Mouse (Mus musculus) MEL (cell line): ENCODE data around the gene Plekhg6. TPM values are rescaled to one million over a fixed set of nuclear protein-coding genes. Genes with fewer than 3 reads are reported as not detected.

Experiments
- DNase-seq: peaks from one replicate; pipeline ENCODE4 v3.0.0; 2011; ENCODE audit warnings: low read depth, low spot score
- H3K27ac ChIP-seq: 2 replicates; pipeline ENCODE4 v1.5.1; 2012; ENCODE audit warnings: low read depth, mild to moderate bottlenecking, control low read depth, low read length, moderate library complexity; ENCODE audit not compliant: control insufficient read depth
- H3K27me3 ChIP-seq, 2 experiments: fragments of 150-350 bp in 1 of 2; sonication (generic) in 1 of 2; 2 replicates each; pipeline ENCODE4 v1.6.1; 2012; ENCODE audit warnings: low read length in 2 of 2, mild to moderate bottlenecking in 2 of 2, improper control_type of control experiment in 1 of 2, moderate library complexity in 1 of 2; ENCODE audit not compliant: insufficient read depth in 2 of 2, control insufficient read depth in 1 of 2
- H3K36me3 ChIP-seq, 2 experiments: 2 replicates each; pipeline ENCODE4 v1.6.1; 2012 to 2014; ENCODE audit warnings: low read length in 2 of 2, improper control_type of control experiment in 1 of 2, inconsistent platforms in 1 of 2, mild to moderate bottlenecking in 1 of 2; ENCODE audit not compliant: insufficient read depth in 2 of 2, control insufficient read depth in 1 of 2
- H3K4me1 ChIP-seq, 2 experiments: fragments of 150-350 bp in 1 of 2; sonication (generic) in 1 of 2; 2 replicates each; pipeline ENCODE4 v1.6.1; 2012; ENCODE audit warnings: low read length in 2 of 2, improper control_type of control experiment in 1 of 2, mild to moderate bottlenecking in 1 of 2; ENCODE audit not compliant: insufficient read depth in 2 of 2, control insufficient read depth in 1 of 2
- H3K4me3 ChIP-seq, 2 experiments: fragments of 150-350 bp in 1 of 2; sonication (generic) in 1 of 2; 2 replicates each; pipeline ENCODE4 v1.5.1; 2012; ENCODE audit warnings: low read depth in 2 of 2, low read length in 2 of 2, mild to moderate bottlenecking in 2 of 2, moderate library complexity in 2 of 2, control low read depth in 1 of 2, improper control_type of control experiment in 1 of 2; ENCODE audit not compliant: control insufficient read depth in 1 of 2, insufficient read depth in 1 of 2
- H3K79me2 ChIP-seq: 2 replicates; pipeline ENCODE4 v1.6.1; 2012; ENCODE audit warnings: mild to moderate bottlenecking, low read length, moderate library complexity; ENCODE audit not compliant: control insufficient read depth, poor library complexity, insufficient read depth
- H3K9ac ChIP-seq: 2 replicates; pipeline ENCODE4 v1.6.1; 2012; ENCODE audit warnings: low read depth, mild to moderate bottlenecking, control low read depth, low read length, moderate library complexity; ENCODE audit not compliant: control insufficient read depth, poor library complexity, severe bottlenecking
- H3K9me3 ChIP-seq: fragments of 150-350 bp; sonication (generic); replicated peaks from 2 replicates; pipeline ENCODE4 v1.6.1; 2012; ENCODE audit warnings: mild to moderate bottlenecking, low read length, improper control_type of control experiment, moderate library complexity; ENCODE audit not compliant: insufficient read depth
- BHLHE40 ChIP-seq: IDR thresholded peaks from 2 replicates; pipeline ENCODE4 v1.6.1; 2012; ENCODE audit warnings: low read depth, mild to moderate bottlenecking, inconsistent platforms, low read length, improper control_type of control experiment, borderline replicate concordance
- E2F4 ChIP-seq: IDR thresholded peaks from 2 replicates; pipeline ENCODE4 v1.6.1; 2011; ENCODE audit warnings: low read depth, low read length, improper control_type of control experiment, borderline replicate concordance
- ELF1 ChIP-seq: IDR thresholded peaks from 2 replicates; pipeline ENCODE4 v1.6.1; 2014; ENCODE audit warnings: low read depth, mild to moderate bottlenecking, inconsistent platforms, low read length, improper control_type of control experiment, moderate library complexity
- ETS1 ChIP-seq: IDR thresholded peaks from 2 replicates; pipeline ENCODE4 v1.6.1; 2012; ENCODE audit warnings: low read depth, mild to moderate bottlenecking, inconsistent platforms, low read length, improper control_type of control experiment, moderate library complexity
- GABPA ChIP-seq: IDR thresholded peaks from 2 replicates; pipeline ENCODE4 v1.6.1; 2012; ENCODE audit warnings: low read depth, mild to moderate bottlenecking, inconsistent platforms, low read length, improper control_type of control experiment, moderate library complexity
- HCFC1 ChIP-seq: IDR thresholded peaks from 2 replicates; pipeline ENCODE4 v1.6.1; 2012; ENCODE audit warnings: low read depth, mild to moderate bottlenecking, inconsistent platforms, low read length, improper control_type of control experiment, moderate library complexity
- JUND ChIP-seq: IDR thresholded peaks from 2 replicates; pipeline ENCODE4 v1.6.1; 2011; ENCODE audit warnings: low read depth, mild to moderate bottlenecking, improper control_type of control experiment, low read length
- MAX ChIP-seq: IDR thresholded peaks from 2 replicates; pipeline ENCODE4 v1.6.1; 2011; ENCODE audit warnings: low read length, improper control_type of control experiment
- POLR2A ChIP-seq, 2 experiments: IDR thresholded peaks; 2 replicates each; pipeline ENCODE4 v1.6.1; 2011 to 2012; ENCODE audit warnings: low read length in 2 of 2, mild to moderate bottlenecking in 2 of 2, control low read depth in 1 of 2, improper control_type of control experiment in 1 of 2, low read depth in 1 of 2, moderate library complexity in 1 of 2; ENCODE audit not compliant: control insufficient read depth in 1 of 2, insufficient read depth in 1 of 2, poor library complexity in 1 of 2
- TCF12 ChIP-seq: IDR thresholded peaks from 2 replicates; pipeline ENCODE4 v1.6.1; 2014; ENCODE audit warnings: low read depth, mild to moderate bottlenecking, inconsistent platforms, low read length, improper control_type of control experiment, moderate library complexity
- USF1 ChIP-seq: IDR thresholded peaks from 2 replicates; pipeline ENCODE4 v1.6.1; 2014; ENCODE audit warnings: low read depth, mild to moderate bottlenecking, inconsistent platforms, low read length, improper control_type of control experiment, moderate library complexity
- USF2 ChIP-seq, 2 experiments: IDR thresholded peaks; 2 replicates each; pipeline ENCODE4 v1.6.1; 2011 to 2012; ENCODE audit warnings: improper control_type of control experiment in 2 of 2, low read length in 2 of 2, borderline replicate concordance in 1 of 2, inconsistent platforms in 1 of 2, low read depth in 1 of 2, mild to moderate bottlenecking in 1 of 2; ENCODE audit not compliant: insufficient read depth in 1 of 2
- ZKSCAN1 ChIP-seq: IDR thresholded peaks from 2 replicates; pipeline ENCODE4 v1.6.1; 2012; ENCODE audit warnings: low read depth, mild to moderate bottlenecking, inconsistent platforms, low read length, improper control_type of control experiment, moderate library complexity
- ZNF384 ChIP-seq: IDR thresholded peaks from 2 replicates; pipeline ENCODE4 v1.6.1; 2012; ENCODE audit warnings: low read depth, mild to moderate bottlenecking, inconsistent platforms, low read length, improper control_type of control experiment
- polyA plus RNA-seq, 2 experiments: library from polyadenylated mRNA; stranded (reverse) in 1 of 2; unstranded in 1 of 2; fragments of >175 nt in 1 of 2; fragments of >200 nt in 1 of 2; gene quantifications; 2 replicates each; pipeline versions ENCODE4 v1.2.1 to v1.2.4; 2012; ENCODE audit warnings: low replicate concordance in 2 of 2, low read depth in 1 of 2; ENCODE audit not compliant: insufficient read length in 2 of 2, insufficient read depth in 1 of 2, missing spikeins in 1 of 2
- total RNA-seq: library from RNA; depleted of rRNA; stranded (reverse); fragments of 300-350 nt; gene quantifications from 2 replicates; pipeline ENCODE4 v1.2.3, GENCODE M21; 2012

Gene Plekhg6
- total and polyA plus RNA-seq, 3 experiments: 0.13 TPM; not detected in 2

- Histone ChIP-seq H3K27ac (no peak overlapping the region), H3K9me3 (no peaks in the 10 kb centered on the region), H3K4me3 (no peak overlapping the region), H3K79me2 (peaks cover 13% of the 10 kb centered on the region), H3K27me3 (peaks cover 0 to 2% of the 10 kb centered on the region in 2 experiments; a peak in 1 of 4 replicates), H3K4me1 (peaks cover 8 to 21% of the 10 kb centered on the region in 2 experiments), H3K36me3 (peaks cover 0 to 10% of the 10 kb centered on the region in 2 experiments; a peak in 2 of 4 replicates)
- no peak for DNase-seq
- TF ChIP-seq TCF12 (0 out of 2 replicates have a peak, but pooled peaks have one; percentile 1), ELF1 (no peak)
- TF ChIP-seq, all 39 proteins: peak for 1
- no peak overlapping the region for H3K9ac ChIP-seq
Measured at GRCm38 (mm10) chr6:125346029-125346428, 34.6 kb downstream of the Plekhg6 start.

DNA sequence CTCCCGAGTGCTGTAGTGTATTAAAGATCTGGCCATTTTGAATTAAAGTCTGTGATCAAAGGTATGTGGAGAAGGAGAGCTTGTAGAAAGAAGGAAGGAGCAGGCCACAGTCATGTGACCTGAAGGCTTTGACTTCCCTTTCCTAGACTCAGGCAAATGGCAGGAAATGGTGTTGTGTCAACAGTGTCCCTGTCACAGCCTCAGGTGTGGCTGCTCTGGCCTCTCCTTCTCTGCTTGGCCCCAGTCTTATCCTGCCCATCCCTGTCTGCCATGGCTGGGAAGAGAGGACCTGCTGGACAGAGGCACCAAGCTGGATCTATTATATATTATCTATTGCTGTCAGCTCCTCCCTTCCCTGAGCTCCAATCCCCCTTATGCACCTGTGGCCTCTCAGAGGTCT is 35.0 kb downstream of the Plekhg6 start:
- DNase-seq: peak; percentile 60
- H3K79me2 ChIP-seq: peaks cover 10% of the 10 kb centered on the region
- H3K4me3 ChIP-seq: no peak overlapping the region
- peaks cover 7 to 19% of the 10 kb centered on the region in 2 experiments for H3K4me1 ChIP-seq
- no peak overlapping the region for H3K9ac ChIP-seq
- peaks cover 0 to 8% of the 10 kb centered on the region in 2 experiments; a peak in 2 of 4 replicates for H3K36me3 ChIP-seq
- H3K9me3 ChIP-seq: no peaks in the 10 kb centered on the region
- H3K27ac ChIP-seq: no peak overlapping the region
- TF ChIP-seq GABPA (no peak), BHLHE40 (peak; percentile 52; the same call in 1 of the 2 replicates), USF2 (IDR thresholded peaks at IDR 0.05; ENCODE audit: borderline replicate concordance in 1 of 2, insufficient read depth in 1 of 2, low read depth in 1 of 2, low read length in 2 of 2) (peak; percentile 30 to 71; a peak in 2 of 4 replicates), MAX (peak; percentile 62; the same call in 1 of the 2 replicates), TCF12 (0 out of 2 replicates have a peak, but pooled peaks have one; percentile 1), USF1 (peak; percentile 92), POLR2A (IDR thresholded peaks at IDR 0.05; ENCODE audit: control insufficient read depth in 1 of 2, insufficient read depth in 1 of 2, low read depth in 1 of 2, low read length in 2 of 2, poor library complexity in 1 of 2) (0 out of 4 replicates have a peak, but pooled peaks of 1 of the 2 experiments have one; percentile 31), JUND (no peak), HCFC1 (peak; percentile 50; the same call in 1 of the 2 replicates), E2F4 (no peak), ZKSCAN1 (no peak), ELF1 (peak; percentile 39; the same call in 1 of the 2 replicates), ETS1 (0 out of 2 replicates have a peak, but pooled peaks have one; percentile 7), ZNF384 (no peak)
- peaks cover 0 to 2% of the 10 kb centered on the region in 2 experiments; a peak in 2 of 4 replicates for H3K27me3 ChIP-seq
